Mouse (Mus musculus) lung, embryonic 14.5 days (tissue): ENCODE data around the gene Hist1h4d. TPM values are rescaled to one million over a fixed set of nuclear protein-coding genes. Genes with fewer than 3 reads are reported as not detected.
"Not testable (repeated sequence)": the region's sequence is repeated elsewhere in the genome, so short reads cannot be mapped to it uniquely, and the experiment has no call there.

Source experiments
- ATAC-seq: fragments of 200-750 bp; cut with Nextera tagmentation; 2 replicates; pipeline ENCODE4 v1.8.0; 2017; ENCODE audit warnings: mild to moderate bottlenecking, moderate TSS enrichment, moderate library complexity; ENCODE audit not compliant: insufficient read depth
- DNase-seq: peaks from one replicate; pipeline ENCODE4 v3.0.0-alpha.2; 2015
- H3K27ac ChIP-seq: fragments of 300-500 bp; sonication (generic); 2 replicates; pipeline ENCODE4 v1.5.1; 2014; ENCODE audit warnings: low read depth, mild to moderate bottlenecking, moderate library complexity
- H3K27me3 ChIP-seq: fragments of 300-500 bp; sonication (generic); 2 replicates; pipeline ENCODE4 v1.6.1; 2014; ENCODE audit warnings: low read length, control low read depth; ENCODE audit not compliant: insufficient read depth
- H3K36me3 ChIP-seq: fragments of 300-500 bp; sonication (generic); 2 replicates; pipeline ENCODE4 v1.6.1; 2014; ENCODE audit warnings: control low read depth; ENCODE audit not compliant: insufficient read depth
- H3K4me1 ChIP-seq: fragments of 300-500 bp; sonication (generic); 2 replicates; pipeline ENCODE4 v1.6.1; 2014; ENCODE audit warnings: antibody characterized with exemption, control low read depth; ENCODE audit not compliant: insufficient read depth
- H3K4me2 ChIP-seq: fragments of 300-500 bp; sonication (generic); 2 replicates; pipeline ENCODE4 v1.6.1; 2014; ENCODE audit warnings: mild to moderate bottlenecking
- H3K4me3 ChIP-seq: fragments of 300-500 bp; sonication (generic); 2 replicates; pipeline ENCODE4 v1.5.1; 2014; ENCODE audit warnings: low read depth, low read length
- H3K9ac ChIP-seq: fragments of 300-500 bp; sonication (generic); 2 replicates; pipeline ENCODE4 v1.6.1; 2014
- H3K9me3 ChIP-seq: fragments of 300-500 bp; sonication (generic); 2 replicates; pipeline ENCODE4 v1.6.1; 2016; ENCODE audit warnings: low read depth, low read length, control low read depth
- CTCF ChIP-seq: IDR thresholded peaks from 2 replicates; pipeline ENCODE4 v1.5.1; 2016; ENCODE audit warnings: antibody characterized with exemption, low read depth
- WGBS: fragments of 180-500 bp; shearing (Covaris S2); extraction: QIAGEN DNeasy Blood & Tissue Kit; methylation state at CpG from one replicate; pipeline ENCODE4 v1.1.7; 2014; 5-methylcytosine and 5-hydroxymethylcytosine counted together
- polyA plus RNA-seq: library from polyadenylated mRNA; unstranded; fragments of >200 nt; fragmentation: Nextera tagmentation; extraction: Ambion mirVana; gene quantifications from 2 replicates; pipeline ENCODE4 v1.2.1, GENCODE M21; 2014

Gene Hist1h4d
- polyA plus RNA-seq, 1 experiment from 2014 or later = 144 TPM

- Histone ChIP-seq H3K27ac (peak overlapping the region; percentile 99), H3K4me2 (peak overlapping the region; percentile 87), H3K4me3 (peak overlapping the region; percentile 45), H3K9ac (peak overlapping the region; percentile 49)
- peak; percentile 0; the same call in 1 of the 2 replicates for ATAC-seq
- not testable (repeated sequence) for H3K36me3 ChIP-seq, H3K9me3 ChIP-seq, H3K4me1 ChIP-seq, H3K27me3 ChIP-seq
- under 1% methylated on average over 5 of the region's 39 CpGs for WGBS
- peak; percentile 64 for DNase-seq
These were observed 6.7 kb upstream of the Hist1h4d start for GRCm38 (mm10) chr13:23574546-23575170.

- Histone ChIP-seq H3K27ac (peak within 1 kb of the TSS; percentile 97), H3K4me1 (0 out of 2 replicates have a peak, but pooled peaks cover 4% of the 10 kb centered on the region), H3K4me3 (peak within 1 kb of the TSS; percentile 45), H3K27me3 (no peaks in the 10 kb centered on the region), H3K4me2 (peak within 1 kb of the TSS; percentile 79), H3K9me3 (no peaks in the 10 kb centered on the region), H3K36me3 (no peaks in the 10 kb centered on the region), H3K9ac (peak within 1 kb of the TSS; percentile 82)
- WGBS = under 1% methylated on average over 18 of the region's 18 CpGs
- ATAC-seq (peak; percentile 56), DNase-seq (peak; percentile 96)
- no peak for TF ChIP-seq CTCF
These were observed 6.0 kb upstream of the Hist1h4d start, which contains the start of gene Hist1h3d for GRCm38 (mm10) chr13:23575271-23575851. Gene Hist1h3d, plus strand, starts transcription at chr13:23575763.

- not testable (repeated sequence) for H3K36me3 ChIP-seq, H3K27me3 ChIP-seq, ATAC-seq, H3K4me1 ChIP-seq, DNase-seq, H3K9me3 ChIP-seq
- peak overlapping the region; percentile 45 for H3K4me3 ChIP-seq
- peak overlapping the region; percentile 97 for H3K27ac ChIP-seq
- peak overlapping the region; percentile 82 for H3K9ac ChIP-seq
- H3K4me2 ChIP-seq = peak overlapping the region; percentile 79
- WGBS = 1% methylated on average over 12 of the region's 40 CpGs
These were observed 5.5 kb upstream of the Hist1h4d start for GRCm38 (mm10) chr13:23575864-23576313.

GRCm38 (mm10) chr13:23576351-23576881, 5.0 kb upstream of the Hist1h4d start:
- Histone ChIP-seq H3K27ac (peak overlapping the region; percentile 97), H3K36me3 (no peaks in the 10 kb centered on the region), H3K4me1 (0 out of 2 replicates have a peak, but pooled peaks cover 4% of the 10 kb centered on the region), H3K4me3 (peak overlapping the region; percentile 45), H3K9ac (peak overlapping the region; percentile 82), H3K27me3 (no peaks in the 10 kb centered on the region), H3K9me3 (no peaks in the 10 kb centered on the region), H3K4me2 (peak overlapping the region; percentile 79)
- ATAC-seq = no peak
- no peak for TF ChIP-seq CTCF
- 3% methylated on average over 7 of the region's 7 CpGs for WGBS
- peak; percentile 63 for DNase-seq

- ATAC-seq = no peak
- H3K27ac ChIP-seq = peak overlapping the region; percentile 97
- peak overlapping the region; percentile 45 for H3K4me3 ChIP-seq
- H3K4me1 ChIP-seq = 0 out of 2 replicates have a peak, but pooled peaks cover 4% of the 10 kb centered on the region
- peak; percentile 60 for DNase-seq
- H3K36me3 ChIP-seq = no peaks in the 10 kb centered on the region
- H3K9me3 ChIP-seq = no peaks in the 10 kb centered on the region
- H3K27me3 ChIP-seq = no peaks in the 10 kb centered on the region
- TF ChIP-seq CTCF = no peak
- H3K4me2 ChIP-seq = peak overlapping the region; percentile 79
- 24% methylated on average over 6 of the region's 6 CpGs for WGBS
- H3K9ac ChIP-seq = peak overlapping the region; percentile 82
These were observed 4.3 kb upstream of the Hist1h4d start for GRCm38 (mm10) chr13:23576906-23577639.

GRCm38 (mm10) chr13:23577835-23578234, 3.6 kb upstream of the Hist1h4d start:
- WGBS = 81% methylated on average over 1 of the region's 1 CpGs

More at GRCm38 (mm10) chr13:23577835-23578234, 3.6 kb upstream of the Hist1h4d start:
- DNase-seq = peak; percentile 19
- H3K9me3 ChIP-seq = no peaks in the 10 kb centered on the region
- TF ChIP-seq CTCF = no peak
- H3K4me3 ChIP-seq = no peak overlapping the region
- H3K27ac ChIP-seq = peak overlapping the region; percentile 76; the same call in 1 of the 2 replicates
- 0 out of 2 replicates have a peak overlapping the region, but pooled peaks have one; percentile 27 for H3K4me2 ChIP-seq
- no peaks in the 10 kb centered on the region for H3K27me3 ChIP-seq
- H3K9ac ChIP-seq = no peak overlapping the region
- 0 out of 2 replicates have a peak, but pooled peaks cover 4% of the 10 kb centered on the region for H3K4me1 ChIP-seq
- no peaks in the 10 kb centered on the region for H3K36me3 ChIP-seq
- no peak for ATAC-seq
